Mouse (Mus musculus): ENCODE data around the gene Nr1d1. TPM values are rescaled to one million over a fixed set of nuclear protein-coding genes. Genes with fewer than 3 reads are reported as not detected.
A peak's percentile ranks its signal among the peaks of the same experiment; 100 is the strongest.

Nr1d1 gene
- total and polyA plus RNA-seq, 2 experiments from 2014 or later = 10.7 to 21.0 TPM

GRCm38 (mm10) chr11:98761939-98762338 is 13.2 kb downstream of the Nr1d1 start:
- Histone ChIP-seq H3K9ac (replicated peaks; ENCODE audit: low read depth, low read length) (no peak overlapping the region), H3K36me3 (replicated peaks; ENCODE audit: control insufficient read depth, insufficient read depth, low read length) (peaks cover 63% of the 10 kb centered on the region), H3K27ac (ENCODE audit: low read depth) (no peak overlapping the region), H3K4me1 (ENCODE audit: control insufficient read depth, insufficient read depth) (peaks cover 18% of the 10 kb centered on the region), H3K9me3 (replicated peaks; ENCODE audit: control insufficient read depth, low read length) (no peaks in the 10 kb centered on the region), H3K4me2 (ENCODE audit: low read depth, low read length) (no peak overlapping the region), H3K4me3 (ENCODE audit: low read depth, low read length) (no peak overlapping the region), H3K27me3 (ENCODE audit: control insufficient read depth, insufficient read depth, low read length) (no peaks in the 10 kb centered on the region)
- 87% methylated on average over 4 of the region's 4 CpGs for WGBS
- no peak for TF ChIP-seq CTCF (IDR thresholded peaks at IDR 0.05; ENCODE audit: low read depth)
- TF ChIP-seq EP300 (IDR thresholded peaks at IDR 0.05; ENCODE audit: low read depth) = no peak
- ATAC-seq (ENCODE audit: insufficient read depth, low read depth) = no peak
- no peak for DNase-seq (ENCODE audit: low spot score)

GRCm38 (mm10) chr11:98756711-98757110 is 18.4 kb downstream of the Nr1d1 start:
- Histone ChIP-seq H3K9me3 (replicated peaks; ENCODE audit: control insufficient read depth, low read length) (no peaks in the 10 kb centered on the region), H3K4me3 (ENCODE audit: low read depth, low read length) (no peak overlapping the region), H3K27ac (ENCODE audit: low read depth) (no peak overlapping the region), H3K36me3 (replicated peaks; ENCODE audit: control insufficient read depth, insufficient read depth, low read length) (peaks cover 55% of the 10 kb centered on the region), H3K4me1 (ENCODE audit: control insufficient read depth, insufficient read depth) (peaks cover 45% of the 10 kb centered on the region), H3K27me3 (ENCODE audit: control insufficient read depth, insufficient read depth, low read length) (no peaks in the 10 kb centered on the region), H3K4me2 (ENCODE audit: low read depth, low read length) (no peak overlapping the region), H3K9ac (replicated peaks; ENCODE audit: low read depth, low read length) (no peak overlapping the region)
- 81% methylated on average over 12 of the region's 12 CpGs for WGBS
- ATAC-seq (ENCODE audit: insufficient read depth, low read depth) (no peak), DNase-seq (ENCODE audit: low spot score) (no peak)
- TF ChIP-seq CTCF (IDR thresholded peaks at IDR 0.05; ENCODE audit: low read depth) (no peak), EP300 (IDR thresholded peaks at IDR 0.05; ENCODE audit: low read depth) (no peak)

- Histone ChIP-seq H3K36me3 (replicated peaks; ENCODE audit: control insufficient read depth, insufficient read depth, low read length) (peaks cover 46% of the 10 kb centered on the region), H3K27ac (ENCODE audit: low read depth) (peak overlapping the region; percentile 96), H3K9ac (replicated peaks; ENCODE audit: low read depth, low read length) (no peak overlapping the region), H3K4me3 (ENCODE audit: low read depth, low read length) (no peak overlapping the region), H3K27me3 (ENCODE audit: control insufficient read depth, insufficient read depth, low read length) (no peaks in the 10 kb centered on the region), H3K4me1 (ENCODE audit: control insufficient read depth, insufficient read depth) (peaks cover 54% of the 10 kb centered on the region), H3K4me2 (ENCODE audit: low read depth, low read length) (no peak overlapping the region), H3K9me3 (replicated peaks; ENCODE audit: control insufficient read depth, low read length) (no peaks in the 10 kb centered on the region)
- no peak for ATAC-seq (ENCODE audit: insufficient read depth, low read depth)
- no peak for DNase-seq (ENCODE audit: low spot score)
- TF ChIP-seq CTCF (IDR thresholded peaks at IDR 0.05; ENCODE audit: low read depth) (no peak), EP300 (IDR thresholded peaks at IDR 0.05; ENCODE audit: low read depth) (no peak)
- 81% methylated on average over 6 of the region's 6 CpGs for WGBS
These were observed 19.3 kb downstream of the Nr1d1 start for GRCm38 (mm10) chr11:98755726-98756380.

GRCm38 (mm10) chr11:98754621-98755181 is 20.4 kb downstream of the Nr1d1 start:
- Histone ChIP-seq H3K4me3 (ENCODE audit: low read depth, low read length) (no peak overlapping the region), H3K4me2 (ENCODE audit: low read depth, low read length) (no peak overlapping the region), H3K9me3 (replicated peaks; ENCODE audit: control insufficient read depth, low read length) (no peaks in the 10 kb centered on the region), H3K9ac (replicated peaks; ENCODE audit: low read depth, low read length) (0 out of 2 replicates have a peak overlapping the region, but pooled peaks have one; percentile 27), H3K36me3 (replicated peaks; ENCODE audit: control insufficient read depth, insufficient read depth, low read length) (peaks cover 36% of the 10 kb centered on the region), H3K4me1 (ENCODE audit: control insufficient read depth, insufficient read depth) (peaks cover 66% of the 10 kb centered on the region), H3K27ac (ENCODE audit: low read depth) (peak overlapping the region; percentile 96), H3K27me3 (ENCODE audit: control insufficient read depth, insufficient read depth, low read length) (no peaks in the 10 kb centered on the region)
- TF ChIP-seq CTCF (IDR thresholded peaks at IDR 0.05; ENCODE audit: low read depth) (peak; percentile 98), EP300 (IDR thresholded peaks at IDR 0.05; ENCODE audit: low read depth) (peak; percentile 88)
- 17% methylated on average over 7 of the region's 7 CpGs for WGBS
- ATAC-seq (ENCODE audit: insufficient read depth, low read depth) (peak; percentile 60), DNase-seq (ENCODE audit: low spot score) (peak; percentile 82)

GRCm38 (mm10) chr11:98754151-98754620 is 20.9 kb downstream of the Nr1d1 start:
- no peak for ATAC-seq (ENCODE audit: insufficient read depth, low read depth)
- Histone ChIP-seq H3K36me3 (replicated peaks; ENCODE audit: control insufficient read depth, insufficient read depth, low read length) (peaks cover 36% of the 10 kb centered on the region), H3K27me3 (ENCODE audit: control insufficient read depth, insufficient read depth, low read length) (no peaks in the 10 kb centered on the region), H3K27ac (ENCODE audit: low read depth) (peak overlapping the region; percentile 96), H3K9ac (replicated peaks; ENCODE audit: low read depth, low read length) (0 out of 2 replicates have a peak overlapping the region, but pooled peaks have one; percentile 18), H3K4me2 (ENCODE audit: low read depth, low read length) (no peak overlapping the region), H3K4me3 (ENCODE audit: low read depth, low read length) (no peak overlapping the region), H3K9me3 (replicated peaks; ENCODE audit: control insufficient read depth, low read length) (no peaks in the 10 kb centered on the region), H3K4me1 (ENCODE audit: control insufficient read depth, insufficient read depth) (peaks cover 71% of the 10 kb centered on the region)
- no peak for DNase-seq (ENCODE audit: low spot score)
- WGBS = 32% methylated on average over 9 of the region's 9 CpGs
- no peak for TF ChIP-seq EP300 (IDR thresholded peaks at IDR 0.05; ENCODE audit: low read depth)
- no peak for TF ChIP-seq CTCF (IDR thresholded peaks at IDR 0.05; ENCODE audit: low read depth)

Data from heart, postnatal 0 days (tissue).